Mouse (Mus musculus): ENCODE measurements around the gene Rps9.
"Not testable (repeated sequence)": the region's sequence is repeated elsewhere in the genome, so short reads cannot be mapped to it uniquely, and the experiment has no call there.

Rps9 gene

DNA sequence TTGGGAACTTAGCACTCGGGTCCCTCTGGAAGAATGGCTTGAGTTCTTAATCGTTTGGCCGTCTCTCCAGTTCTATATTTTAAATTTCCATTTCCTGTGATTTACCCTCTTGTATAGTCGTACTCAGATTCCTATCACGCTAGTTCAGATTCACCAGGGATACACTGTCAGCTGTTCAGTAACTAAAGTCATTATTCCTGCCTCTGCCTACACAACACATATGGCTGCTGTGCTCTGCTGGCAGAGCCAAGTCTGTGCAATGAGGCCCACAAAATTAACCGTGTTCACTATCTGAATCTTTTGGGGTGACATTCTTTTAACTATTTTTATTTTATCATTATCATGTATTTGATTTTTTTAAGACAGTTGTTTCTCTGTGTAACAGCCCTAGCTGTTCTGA lies 5.3 kb upstream of the Rps9 start:
- DNase-seq, result no peak

DNA sequence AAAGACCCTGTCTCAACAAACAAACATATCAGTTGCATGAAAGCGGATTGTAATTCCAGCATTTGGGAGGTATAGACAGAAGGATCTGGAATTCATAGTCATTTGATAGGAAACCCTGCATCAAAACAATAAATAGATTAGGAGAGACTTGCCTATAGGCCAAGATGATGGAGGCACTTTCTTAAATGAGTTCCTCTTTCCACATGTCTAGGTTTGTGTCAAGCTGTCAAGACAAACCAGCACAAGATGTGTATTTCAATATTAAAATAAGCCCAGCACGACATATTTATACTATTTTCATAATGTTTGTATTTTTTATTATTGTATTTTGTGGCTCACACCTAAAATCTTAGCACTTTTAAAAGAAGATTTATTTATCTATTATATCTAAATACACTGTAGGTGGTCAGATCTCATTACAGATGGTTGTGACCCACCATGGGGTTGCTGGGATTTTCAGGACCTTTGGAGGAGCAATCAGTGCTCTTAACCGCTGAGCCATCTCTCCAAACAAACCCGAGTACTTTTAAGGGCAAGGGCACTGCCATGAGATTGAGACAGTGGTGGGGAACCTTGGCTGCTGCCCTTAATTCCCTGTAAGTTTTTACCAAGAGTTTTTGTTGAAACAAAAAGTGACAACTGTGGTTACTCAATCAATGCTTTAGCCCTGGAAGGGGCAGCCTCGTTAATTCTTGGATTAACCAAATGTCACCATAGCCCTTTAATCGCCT lies 480 bp upstream of the Rps9 start:
- DNase-seq, result no peak

DNA sequence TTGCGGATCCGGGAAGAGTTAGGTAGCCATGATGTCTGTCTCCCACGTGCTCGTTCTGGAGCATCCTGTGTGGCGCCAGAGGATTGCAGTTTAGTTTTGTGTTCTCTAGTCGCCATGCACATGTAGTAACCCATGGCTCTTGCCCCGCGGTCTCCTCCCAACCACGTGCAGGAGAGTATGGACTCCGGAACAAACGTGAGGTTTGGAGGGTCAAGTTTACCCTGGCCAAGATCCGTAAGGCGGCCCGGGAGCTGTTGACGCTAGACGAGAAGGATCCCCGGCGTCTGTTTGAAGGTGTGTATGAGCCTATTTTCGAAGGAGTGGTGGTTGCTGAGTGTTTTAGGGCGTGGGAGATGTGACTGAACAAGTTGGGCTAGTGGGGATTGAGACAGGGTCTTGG lies 682 bp downstream of the Rps9 start:
- DNase-seq, result no peak

DNA sequence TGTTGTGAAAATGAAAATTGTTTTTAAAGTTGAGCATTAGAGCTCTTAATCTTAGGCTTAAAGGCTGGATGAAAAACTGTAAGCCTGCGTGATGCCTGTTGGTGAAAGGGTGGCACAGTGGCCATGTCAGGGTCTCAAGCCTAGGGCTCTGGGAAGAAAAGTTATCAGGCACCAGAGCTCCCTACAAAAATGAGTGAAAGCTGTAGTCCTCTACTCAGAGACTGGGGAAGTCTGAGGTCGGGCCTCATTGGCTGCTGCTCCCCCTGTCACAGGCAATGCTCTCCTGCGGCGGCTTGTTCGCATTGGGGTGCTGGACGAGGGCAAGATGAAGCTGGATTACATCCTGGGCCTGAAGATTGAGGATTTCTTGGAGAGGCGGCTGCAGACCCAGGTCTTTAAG lies 1.7 kb downstream of the Rps9 start:
- not testable (repeated sequence) for DNase-seq

DNA sequence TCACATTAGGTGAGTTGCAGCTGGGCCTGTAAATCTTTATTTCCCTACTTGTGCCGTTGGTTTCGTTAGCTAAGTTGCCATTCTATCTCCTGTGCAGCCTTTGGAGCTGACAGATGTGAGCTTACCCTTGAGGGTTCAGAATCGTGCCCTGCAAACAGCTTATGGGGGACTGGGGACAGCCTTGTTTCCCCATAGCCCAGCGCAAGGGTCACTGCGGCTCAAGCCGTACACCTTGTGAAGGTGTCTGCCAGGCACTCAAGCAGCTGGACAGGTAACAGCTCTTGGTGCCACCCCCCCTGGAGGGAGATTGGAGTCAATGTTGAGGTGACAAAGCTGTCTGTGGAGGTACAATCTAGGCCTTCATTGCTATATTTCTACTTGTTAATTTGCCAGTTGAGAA lies 2.1 kb downstream of the Rps9 start:
- no peak for DNase-seq

DNA sequence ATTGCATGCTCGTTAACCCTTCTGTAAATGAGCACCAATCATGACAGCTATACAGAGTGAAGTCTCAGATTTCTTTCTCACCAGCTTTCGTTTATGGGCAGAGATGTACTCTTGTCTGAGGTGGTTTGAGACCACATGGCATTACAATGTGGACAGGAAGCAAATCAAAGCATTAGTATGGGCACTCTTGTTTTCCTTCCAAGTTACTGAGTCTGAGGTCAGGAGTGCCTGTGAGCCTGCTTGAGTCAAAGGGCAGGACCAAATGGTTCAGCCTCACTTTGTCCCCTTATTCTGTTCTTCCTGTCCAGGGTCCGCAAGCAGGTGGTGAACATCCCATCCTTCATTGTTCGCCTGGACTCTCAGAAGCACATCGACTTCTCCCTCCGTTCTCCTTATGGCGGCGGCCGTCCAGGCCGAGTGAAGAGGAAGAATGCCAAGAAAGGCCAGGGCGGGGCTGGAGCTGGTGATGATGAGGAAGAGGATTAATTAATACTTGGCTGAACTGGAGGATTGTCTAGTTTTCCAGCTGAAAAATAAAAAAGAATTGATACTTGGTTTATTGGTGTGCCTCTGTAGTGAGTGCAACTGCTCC lies 2.6 kb downstream of the Rps9 start:
- no peak for DNase-seq

DNA sequence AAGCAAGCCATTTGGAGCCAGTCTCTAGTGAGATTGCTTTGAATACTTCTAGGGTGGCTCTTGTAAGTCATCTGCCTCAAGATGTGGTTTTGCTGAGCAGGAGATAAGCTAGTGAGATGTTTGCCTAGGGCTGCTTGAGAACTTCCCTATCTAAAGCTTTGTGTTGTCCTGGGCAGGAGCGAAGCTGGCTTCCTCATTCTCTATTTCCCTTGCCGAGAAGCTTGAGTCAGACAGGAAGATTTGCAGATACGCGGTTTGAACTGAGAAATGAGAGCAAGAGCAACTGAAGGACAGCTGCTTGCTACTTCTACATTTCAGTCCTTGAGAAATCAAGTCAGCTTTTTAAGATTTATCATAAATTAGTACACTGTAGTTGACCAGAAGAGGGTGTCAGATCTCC lies 3.2 kb downstream of the Rps9 start:
- no peak for DNase-seq

DNA sequence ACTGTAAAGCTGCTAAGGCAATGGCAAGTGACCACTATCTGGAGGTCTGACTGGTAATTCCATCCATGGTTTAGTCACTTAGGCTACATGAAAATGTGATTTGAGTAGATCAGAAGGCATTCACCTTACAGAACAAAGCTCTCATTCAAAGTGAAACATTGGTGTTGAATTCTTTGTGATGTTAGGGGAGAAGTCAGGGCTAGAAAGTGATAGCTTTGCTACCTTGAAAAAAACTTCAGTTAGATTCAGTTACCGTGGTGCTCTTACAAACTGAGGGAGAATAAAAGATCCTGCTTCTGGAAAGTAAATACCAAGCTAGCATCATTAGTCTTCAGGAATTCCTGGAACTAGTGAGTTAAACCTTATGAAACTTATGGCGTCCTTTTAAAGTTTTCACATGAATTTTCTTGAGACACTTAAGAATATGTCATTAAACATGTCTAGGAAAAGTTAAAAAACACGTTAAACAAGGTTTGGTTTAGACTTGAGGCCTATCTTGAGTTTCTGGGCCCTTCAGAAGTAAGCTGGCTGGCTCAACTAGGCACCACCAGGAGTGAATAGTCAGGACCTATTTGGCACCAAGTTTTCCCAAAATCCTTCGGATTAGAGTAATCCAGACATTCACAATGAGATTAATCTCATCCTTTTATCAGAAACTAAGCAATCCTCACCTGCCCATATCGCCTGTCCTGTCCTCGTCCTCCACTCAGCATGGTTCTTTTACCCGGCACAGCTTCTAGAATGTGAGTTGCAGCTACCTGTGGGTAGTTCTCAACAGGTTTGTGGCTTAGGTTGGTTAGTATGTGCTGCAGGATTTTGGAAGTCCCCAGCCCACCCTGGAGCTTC lies 4.0 kb downstream of the Rps9 start:
- peak; percentile 27 for DNase-seq

DNA sequence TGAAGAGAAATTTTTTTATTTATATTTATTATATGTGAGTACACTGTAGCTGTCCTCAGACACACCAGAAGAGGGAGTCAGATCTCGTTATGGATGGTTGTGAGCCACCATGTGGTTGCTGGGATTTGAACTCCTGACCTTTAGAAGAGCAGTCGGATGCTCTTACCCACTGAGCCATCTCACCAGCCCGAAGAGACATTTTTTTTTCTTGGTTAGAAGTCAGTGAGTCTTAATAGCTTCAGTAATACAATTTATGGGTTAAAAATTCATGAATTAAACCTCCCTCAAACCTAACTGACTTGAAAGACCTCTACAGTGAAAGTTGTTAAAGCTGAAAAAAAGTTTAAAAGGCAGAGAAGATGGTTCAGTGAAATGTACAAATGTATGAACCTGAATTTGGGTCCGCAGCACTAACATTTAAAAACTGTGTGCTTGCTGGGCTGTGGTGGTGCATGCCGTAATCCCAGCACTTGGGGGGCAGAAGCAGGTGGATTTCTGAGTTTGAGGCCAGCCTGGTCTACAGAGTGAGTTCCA lies 4.7 kb downstream of the Rps9 start:
- not testable (repeated sequence) for DNase-seq

DNA sequence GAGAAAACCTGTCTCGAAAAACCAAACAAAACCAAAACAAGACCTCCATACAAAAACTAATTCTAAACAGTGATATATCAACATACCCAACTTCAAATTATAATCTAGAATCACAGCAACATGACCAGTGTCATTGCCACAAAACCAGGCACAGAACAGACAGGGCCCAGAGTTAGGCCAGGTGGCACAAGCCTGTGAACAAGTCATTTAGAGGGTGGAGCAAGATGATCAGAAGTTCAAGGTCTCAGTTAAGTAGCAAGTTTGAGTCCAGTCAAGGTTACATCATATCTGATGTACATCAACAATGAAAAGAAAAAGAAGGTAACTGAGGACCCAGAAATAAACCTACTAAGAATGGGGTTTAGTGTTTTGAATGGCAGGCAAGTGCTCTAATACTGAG lies 5.2 kb downstream of the Rps9 start:
- no peak for DNase-seq

DNA sequence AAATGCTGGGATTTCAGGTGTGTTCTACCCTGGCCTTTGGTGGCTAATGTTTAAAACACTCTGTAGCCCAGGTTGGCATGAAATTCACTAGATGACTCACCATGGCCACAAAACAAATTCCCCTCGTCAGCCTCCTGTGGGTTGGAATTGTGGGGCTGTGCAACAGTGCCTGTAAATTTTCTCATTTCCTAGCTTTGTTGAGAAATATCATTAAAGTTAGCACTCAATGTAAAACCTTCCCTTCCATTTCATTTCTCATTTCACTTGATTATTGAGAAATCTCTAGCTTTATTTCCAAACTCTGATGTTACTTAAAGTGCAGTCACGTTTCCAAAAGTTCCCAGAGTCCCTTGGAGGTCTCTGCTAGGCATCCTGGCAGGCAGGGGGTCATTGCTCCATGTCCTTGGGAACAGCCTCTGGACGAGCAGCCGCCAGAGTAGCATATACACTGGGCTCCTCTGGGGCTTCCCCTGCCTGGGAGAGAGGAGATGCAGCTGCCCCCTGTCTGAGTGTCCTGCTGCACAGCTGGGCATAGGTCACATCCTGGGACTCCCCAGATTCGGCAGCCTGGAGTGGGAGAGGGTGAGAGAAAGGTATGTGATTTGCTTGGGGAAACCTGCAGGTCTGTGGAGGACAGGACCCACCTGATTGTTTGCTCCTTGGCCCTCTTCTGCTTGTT lies 8.6 kb downstream of the Rps9 start:
- no peak for DNase-seq

DNA sequence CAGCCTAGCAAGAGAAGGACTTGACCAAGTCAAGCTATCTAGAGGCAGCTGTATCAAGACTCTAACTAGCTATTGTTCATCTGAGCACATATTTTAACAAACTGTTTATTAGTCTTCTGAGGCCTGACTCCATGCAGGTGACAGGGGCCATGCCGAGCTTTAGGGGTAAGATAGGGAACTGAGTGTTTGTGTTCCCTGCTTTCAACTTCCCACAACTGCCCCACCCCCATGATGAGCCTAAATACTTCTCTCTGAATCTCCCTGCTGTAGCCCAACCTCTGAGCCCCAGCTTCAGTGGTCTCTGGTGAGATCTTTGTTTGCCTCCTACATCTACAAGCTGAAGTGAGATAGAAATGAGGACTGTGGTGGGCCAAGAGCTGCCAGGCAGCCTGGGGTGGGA lies 11.5 kb downstream of the Rps9 start:
- no peak for DNase-seq

DNA sequence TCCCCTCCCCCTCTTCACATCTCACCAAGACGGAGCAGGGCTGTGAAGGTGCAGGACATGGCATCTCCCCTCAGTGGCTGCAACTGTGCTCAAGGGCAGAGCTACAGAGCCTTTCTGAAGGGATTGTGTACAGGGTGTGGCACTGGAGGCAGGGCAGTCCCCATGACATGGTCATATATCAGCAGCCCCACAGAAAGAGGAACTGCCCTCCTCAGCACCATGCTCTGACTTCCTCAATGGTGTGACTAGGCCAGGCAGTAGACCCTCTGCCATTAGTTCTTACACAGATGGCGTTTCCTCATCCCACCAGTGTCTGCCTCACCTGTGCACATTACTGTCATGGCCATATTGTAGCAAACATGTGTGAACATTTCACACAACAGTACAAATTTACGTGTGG lies 16.5 kb downstream of the Rps9 start, which contains the start of gene Pirb:
Pirb (minus strand) TSS at position 124 of the 400 bp plus-strand sequence.
- DNase-seq, result not testable (repeated sequence)

DNA sequence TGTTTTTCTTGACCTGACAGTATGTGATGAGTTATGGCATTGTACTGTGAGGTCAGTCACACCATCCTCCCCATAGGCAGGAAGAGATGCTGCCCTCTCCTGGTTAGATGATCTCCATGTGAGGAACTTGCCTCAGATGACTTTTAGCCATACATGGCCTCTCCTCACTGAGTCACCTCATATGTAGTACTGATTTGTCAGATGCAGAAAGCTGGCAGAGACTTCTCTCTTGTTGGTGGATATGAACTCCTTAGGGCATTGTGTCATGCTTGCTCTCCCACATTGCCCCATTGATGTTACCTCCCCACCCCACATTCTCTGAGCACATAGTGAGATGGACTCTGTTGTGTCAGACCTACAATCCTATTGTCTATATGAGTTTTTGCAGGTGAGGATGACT lies 21.7 kb downstream of the Rps9 start:
- not testable (repeated sequence) for DNase-seq

DNA sequence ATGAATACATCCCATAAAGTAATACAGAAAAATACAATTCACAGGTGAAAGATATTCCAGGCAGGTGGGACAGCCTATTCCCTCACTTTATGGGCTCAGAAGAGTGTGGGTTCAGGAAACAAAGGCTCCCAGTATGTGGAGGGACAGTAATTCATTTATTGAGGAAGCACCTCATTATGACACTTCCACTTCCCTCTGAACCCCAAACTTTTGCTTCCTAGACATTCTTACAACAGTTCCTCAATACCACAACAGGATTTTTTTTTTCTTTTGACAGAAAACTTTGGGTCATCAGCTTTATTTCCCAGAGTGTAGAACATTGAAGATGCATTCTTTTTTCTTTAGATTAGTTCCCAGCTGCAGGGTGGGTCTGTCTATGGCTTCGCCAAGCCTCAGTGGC lies 28.9 kb downstream of the Rps9 start:
- DNase-seq, result not testable (repeated sequence)

Data from embryo, embryonic 11 days (tissue).